Mouse (Mus musculus) lung, adult 2 months (tissue): ENCODE measurements at regions not wholly inside any gene's neighbourhood (a gene's known extent, or its start where the extent isn't known, plus 50 kb on each side); places are given as distances from the start of the nearest gene placed in this dataset.

Source experiments
- DNase-seq: peaks from one replicate; pipeline ENCODE4 v3.0.0; 2022
- H3K4me1 ChIP-seq: fragments of 200-500 bp; 2 replicates; pipeline ENCODE4 v1.6.1; 2011; ENCODE audit warnings: low read length; ENCODE audit not compliant: control insufficient read depth, insufficient read depth
- H3K4me3 ChIP-seq: fragments of 200-500 bp; replicated peaks from 2 replicates; pipeline ENCODE3; 2011; ENCODE audit warnings: low read depth, mild to moderate bottlenecking, control low read depth, low read length; ENCODE audit errors: extremely low read depth
- CTCF ChIP-seq: fragments of 200-500 bp; IDR thresholded peaks from 2 replicates; pipeline ENCODE4 v1.5.1; 2011; ENCODE audit warnings: mild to moderate bottlenecking, low read length, control low read depth; ENCODE audit not compliant: insufficient read depth
- POLR2A ChIP-seq: fragments of 200-500 bp; IDR thresholded peaks from 2 replicates; pipeline ENCODE4 v1.6.1; 2011; ENCODE audit warnings: low read depth, mild to moderate bottlenecking, control low read depth, low read length, borderline replicate concordance; ENCODE audit errors: extremely low read depth
- WGBS: fragments of 180-500 bp; shearing (Covaris S2); methylation state at CpG from one replicate; pipeline ENCODE4 v1.1.7; 2018; 5-methylcytosine and 5-hydroxymethylcytosine counted together

GRCm38 (mm10) chr14:74229560-74230187 lies 411.0 kb upstream of the Htr2a start:
- TF ChIP-seq POLR2A, result no peak
- TF ChIP-seq CTCF, result no peak
- DNase-seq, result no peak
- Histone ChIP-seq H3K4me1 (no peaks in the 10 kb centered on the region), H3K4me3 (no peak overlapping the region)
- 68% methylated on average over 5 of the region's 5 CpGs for WGBS

DNA sequence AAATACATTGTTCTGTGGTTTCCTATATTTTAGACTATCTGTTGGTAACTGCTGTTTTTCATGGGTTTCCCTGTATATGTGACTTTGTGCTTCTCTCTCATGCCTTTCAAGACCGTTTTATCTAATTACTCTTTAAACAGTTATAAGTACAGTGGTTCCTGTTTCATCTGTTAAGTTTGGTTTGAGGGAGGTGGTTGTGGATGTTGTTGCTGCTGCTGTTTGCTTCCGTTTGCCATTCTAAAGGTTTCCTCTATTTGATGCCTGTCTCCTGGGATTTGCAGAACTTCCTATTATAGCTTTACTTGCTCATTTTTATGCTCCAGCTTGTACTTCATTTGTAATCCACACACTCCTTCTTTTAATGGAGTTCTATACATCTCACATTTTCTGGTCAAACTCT lies 400.4 kb upstream of the Htr2a start:
- TF ChIP-seq CTCF (no peak), POLR2A (no peak)
- no peak for DNase-seq
- Histone ChIP-seq H3K4me1 (no peaks in the 10 kb centered on the region), H3K4me3 (no peak overlapping the region)
- WGBS, result 23% methylated on average over 2 of the region's 2 CpGs

- no peaks in the 10 kb centered on the region for H3K4me1 ChIP-seq
- DNase-seq, result no peak
- WGBS, result 86% methylated on average over 5 of the region's 5 CpGs
- no peak overlapping the region for H3K4me3 ChIP-seq
- no peak for TF ChIP-seq POLR2A
- no peak for TF ChIP-seq CTCF
These were observed 391.3 kb upstream of the Htr2a start for GRCm38 (mm10) chr14:74249263-74249878.

DNA sequence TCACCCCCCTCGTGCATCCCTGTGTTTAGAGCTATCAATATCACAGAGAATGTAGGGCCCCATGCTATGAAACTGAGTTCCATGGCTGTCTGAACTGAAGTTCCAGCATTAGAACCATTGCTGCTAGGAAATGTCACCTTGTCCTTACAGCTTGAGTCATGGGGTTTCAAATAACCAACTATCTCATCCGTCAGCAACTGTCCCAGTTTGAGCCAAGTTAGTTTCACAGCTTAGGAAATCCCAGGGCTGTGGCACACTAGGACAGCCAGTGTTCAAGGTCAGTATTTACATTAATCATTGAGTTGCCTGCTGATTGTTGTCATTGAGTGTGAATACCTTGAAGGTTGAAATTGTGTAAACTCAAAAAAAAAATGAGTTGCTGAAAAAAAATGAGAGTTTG lies 390.6 kb upstream of the Htr2a start:
- WGBS, result 55% methylated on average over 2 of the region's 2 CpGs
- Histone ChIP-seq H3K4me1 (no peaks in the 10 kb centered on the region), H3K4me3 (no peak overlapping the region)
- TF ChIP-seq CTCF (no peak), POLR2A (no peak)
- no peak for DNase-seq

GRCm38 (mm10) chr14:74252189-74253145 lies 388.2 kb upstream of the Htr2a start:
- Histone ChIP-seq H3K4me1 (no peaks in the 10 kb centered on the region), H3K4me3 (no peak overlapping the region)
- 54% methylated on average over 10 of the region's 10 CpGs for WGBS
- DNase-seq, result no peak
- TF ChIP-seq CTCF (no peak), POLR2A (no peak)

- DNase-seq, result no peak
- TF ChIP-seq POLR2A (no peak), CTCF (no peak)
- Histone ChIP-seq H3K4me3 (no peak overlapping the region), H3K4me1 (no peaks in the 10 kb centered on the region)
These were observed 385.6 kb upstream of the Htr2a start for GRCm38 (mm10) chr14:74255000-74255399.

DNA sequence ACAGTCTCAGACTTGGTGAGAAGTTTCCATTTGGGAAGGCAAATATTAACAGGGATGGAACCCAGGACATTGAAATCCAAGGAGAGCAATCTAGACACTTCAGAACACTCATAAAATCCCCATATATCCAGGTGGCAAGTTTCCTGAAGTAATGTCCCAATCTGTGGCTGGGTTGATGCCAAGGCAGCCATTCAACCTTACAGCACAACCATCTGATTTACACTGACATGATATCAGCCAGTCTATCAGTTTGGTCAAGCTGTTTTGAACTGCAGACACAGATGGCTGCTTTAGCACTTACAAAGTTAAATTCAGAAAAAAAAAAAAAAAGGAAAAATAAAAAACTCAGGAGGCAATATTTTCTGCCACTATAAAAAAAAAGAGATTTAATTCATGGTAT lies 381.2 kb upstream of the Htr2a start:
- no peak overlapping the region for H3K4me3 ChIP-seq
- H3K4me1 ChIP-seq, result no peaks in the 10 kb centered on the region
- TF ChIP-seq CTCF, result no peak
- no peak for TF ChIP-seq POLR2A
- no peak for DNase-seq

- Histone ChIP-seq H3K4me3 (no peak overlapping the region), H3K4me1 (no peaks in the 10 kb centered on the region)
- no peak for DNase-seq
- TF ChIP-seq CTCF (no peak), POLR2A (no peak)
- WGBS, result 60% methylated on average over 1 of the region's 1 CpGs
These were observed 373.6 kb upstream of the Htr2a start for GRCm38 (mm10) chr14:74267086-74267485.

GRCm38 (mm10) chr14:74294560-74294959 lies 346.1 kb upstream of the Htr2a start:
- H3K4me1 ChIP-seq, result no peaks in the 10 kb centered on the region
- no peak overlapping the region for H3K4me3 ChIP-seq
- 58% methylated on average over 3 of the region's 3 CpGs for WGBS
- TF ChIP-seq CTCF (no peak), POLR2A (no peak)
- DNase-seq, result no peak

DNA sequence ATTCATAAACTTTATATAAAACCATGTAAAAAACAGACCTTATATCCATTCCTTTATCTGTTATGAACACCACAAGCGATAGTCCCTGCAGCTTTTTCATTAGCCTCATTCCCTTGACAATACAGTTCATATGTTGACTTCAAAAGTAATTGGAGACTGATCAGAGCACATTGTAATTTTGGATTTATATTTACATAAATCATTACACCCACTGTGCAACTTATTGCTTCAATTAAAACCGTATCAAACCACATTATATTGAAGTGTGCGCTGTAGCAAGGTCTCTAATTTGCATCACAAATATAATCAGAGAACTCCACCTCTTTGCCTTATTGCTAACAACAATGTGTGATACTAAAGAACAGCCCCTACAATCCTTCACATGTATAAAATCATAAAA lies 336.2 kb upstream of the Htr2a start:
- 88% methylated on average over 3 of the region's 3 CpGs for WGBS
- H3K4me1 ChIP-seq, result no peaks in the 10 kb centered on the region
- DNase-seq, result no peak
- H3K4me3 ChIP-seq, result no peak overlapping the region
- TF ChIP-seq CTCF (no peak), POLR2A (no peak)
